Mouse (Mus musculus) cortical plate, adult 2 months (tissue): ENCODE results near the gene Foxr1. TPM values are rescaled to one million over a fixed set of nuclear protein-coding genes. Genes with fewer than 3 reads are reported as not detected.

Source experiments
- H3K27ac ChIP-seq: fragments of 200-500 bp; 2 replicates; pipeline ENCODE4 v1.5.1; 2012; ENCODE audit warnings: low read length, control low read depth, inconsistent platforms; ENCODE audit not compliant: insufficient read depth
- H3K4me1 ChIP-seq: fragments of 200-500 bp; 2 replicates; pipeline ENCODE4 v1.6.1; 2011; ENCODE audit warnings: low read length; ENCODE audit not compliant: control insufficient read depth, insufficient read depth
- H3K4me3 ChIP-seq: fragments of 200-500 bp; 2 replicates; pipeline ENCODE4 v1.5.1; 2011; ENCODE audit warnings: mild to moderate bottlenecking, low read length, control low read depth; ENCODE audit not compliant: insufficient read depth
- CTCF ChIP-seq: fragments of 200-500 bp; IDR thresholded peaks from 2 replicates; pipeline ENCODE4 v1.5.1; 2011; ENCODE audit warnings: mild to moderate bottlenecking, control low read depth, low read length; ENCODE audit not compliant: insufficient read depth; ENCODE audit errors: extremely low read depth
- POLR2A ChIP-seq: fragments of 200-500 bp; IDR thresholded peaks from 2 replicates; pipeline ENCODE4 v1.6.1; 2011; ENCODE audit warnings: mild to moderate bottlenecking, low read length, control low read depth; ENCODE audit not compliant: insufficient read depth; ENCODE audit errors: extremely low read depth
- polyA plus RNA-seq: library from polyadenylated mRNA; depleted of rRNA; stranded (reverse); fragments of >200 nt; gene quantifications from 2 replicates; pipeline ENCODE4 v1.2.3, GENCODE M21; 2012; rRNA removed

Foxr1 gene
- polyA plus RNA-seq, 1 experiment, result 0.04 TPM

DNA sequence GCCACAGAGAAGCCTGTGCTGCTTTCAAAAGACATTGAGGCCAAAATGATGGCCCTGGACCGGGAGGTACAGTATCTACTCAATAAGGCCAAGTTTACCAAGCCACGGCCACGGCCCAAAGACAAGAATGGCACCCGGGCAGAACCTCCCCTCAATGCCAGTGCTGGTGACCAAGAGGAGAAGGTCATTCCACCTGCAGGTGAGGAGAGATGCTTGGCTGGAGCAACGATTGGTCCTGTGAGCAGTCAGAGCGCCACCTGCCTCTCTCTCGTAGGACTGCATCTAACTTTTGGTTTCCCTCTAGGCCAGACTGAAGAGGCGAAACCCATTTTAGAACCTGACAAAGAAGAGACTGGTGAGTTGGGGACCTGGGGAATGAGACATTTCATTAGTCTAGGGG lies 51.7 kb downstream of the Foxr1 start:
- no peaks in the 10 kb centered on the region for H3K4me1 ChIP-seq
- no peak overlapping the region for H3K27ac ChIP-seq
- TF ChIP-seq POLR2A, result no peak
- TF ChIP-seq CTCF, result peak; percentile 73
- no peak overlapping the region for H3K4me3 ChIP-seq

- Histone ChIP-seq H3K4me1 (no peaks in the 10 kb centered on the region), H3K4me3 (no peak overlapping the region), H3K27ac (no peak overlapping the region)
- TF ChIP-seq POLR2A, result no peak
- TF ChIP-seq CTCF, result no peak
These were observed 53.7 kb downstream of the Foxr1 start for GRCm38 (mm10) chr9:44387221-44387620.

GRCm38 (mm10) chr9:44384596-44384995 lies 56.3 kb downstream of the Foxr1 start:
- H3K27ac ChIP-seq, result no peak overlapping the region
- peaks cover 4% of the 10 kb centered on the region; the same call in 1 of the 2 replicates for H3K4me1 ChIP-seq
- TF ChIP-seq POLR2A, result no peak
- no peak for TF ChIP-seq CTCF

More at GRCm38 (mm10) chr9:44384596-44384995, 56.3 kb downstream of the Foxr1 start:
- no peak overlapping the region for H3K4me3 ChIP-seq

Other genes with a start within 250 kb of the Foxr1 start
- gene Cbl, start 207.1 kb downstream of the Foxr1 start, polyA plus RNA-seq, result 18.2 and 22.8 TPM in 2 replicates
- gene Ccdc153, start 200.5 kb downstream of the Foxr1 start, polyA plus RNA-seq, result 1.8 and 4.9 TPM in 2 replicates
- 0.40 and 0.71 TPM in 2 replicates for gene Pdzd3, start 189.7 kb downstream of the Foxr1 start, polyA plus RNA-seq
- 7.0 and 8.0 TPM in 2 replicates for gene Nlrx1, start 172.5 kb downstream of the Foxr1 start, polyA plus RNA-seq
- gene Abcg4, start 152.5 kb downstream of the Foxr1 start, polyA plus RNA-seq, result 86.3 and 91.1 TPM in 2 replicates
- 27.6 and 33.6 TPM in 2 replicates for gene Hinfp, start 135.5 kb downstream of the Foxr1 start, polyA plus RNA-seq
- 203 and 213 TPM in 2 replicates for gene C2cd2l, start 120.9 kb downstream of the Foxr1 start, polyA plus RNA-seq
- 18.0 and 19.3 TPM in 2 replicates for gene Dpagt1, start 115.1 kb downstream of the Foxr1 start, polyA plus RNA-seq
- 64.8 and 68.3 TPM in 2 replicates for gene H2afx, start 106.4 kb downstream of the Foxr1 start, polyA plus RNA-seq
- 30.5 and 31.2 TPM in 2 replicates for gene Hmbs, start 96.9 kb downstream of the Foxr1 start, polyA plus RNA-seq
- gene Vps11, start 79.5 kb downstream of the Foxr1 start, polyA plus RNA-seq, result 42.2 and 43.2 TPM in 2 replicates
- 55.4 and 56.7 TPM in 2 replicates for gene Hyou1, start 61.6 kb downstream of the Foxr1 start, polyA plus RNA-seq
- 49.9 and 58.8 TPM in 2 replicates for gene Slc37a4, start 44.3 kb downstream of the Foxr1 start, polyA plus RNA-seq
- 559 and 574 TPM in 2 replicates for gene Rps25, start 34.0 kb downstream of the Foxr1 start, polyA plus RNA-seq
- gene Trappc4, start 33.5 kb downstream of the Foxr1 start, polyA plus RNA-seq, result 83.8 and 88.1 TPM in 2 replicates
- 46.7 and 48.0 TPM in 2 replicates for gene Ccdc84, start 22.6 kb downstream of the Foxr1 start, polyA plus RNA-seq
- 0.11 TPM in 1 of 2 replicates, not detected in the other for gene Upk2, start 13.8 kb upstream of the Foxr1 start, polyA plus RNA-seq
- gene Bcl9l, start 41.7 kb upstream of the Foxr1 start, polyA plus RNA-seq, result 13.8 and 14.6 TPM in 2 replicates
- gene Cxcr5, start 120.7 kb upstream of the Foxr1 start, polyA plus RNA-seq, result 0.06 TPM in 1 of 2 replicates, not detected in the other
- gene Ddx6, start 163.8 kb upstream of the Foxr1 start, polyA plus RNA-seq, result 35.0 and 35.1 TPM in 2 replicates
- gene Treh, start 232.1 kb upstream of the Foxr1 start, polyA plus RNA-seq, result 0.10 and 0.21 TPM in 2 replicates